Mouse (Mus musculus): ENCODE results near the gene Gm19684.
A peak's percentile ranks its signal among the peaks of the same experiment; 100 is the strongest.
"Not testable (repeated sequence)": the region's sequence is repeated elsewhere in the genome, so short reads cannot be mapped to it uniquely, and the experiment has no call there.

Gene Gm19684

DNA sequence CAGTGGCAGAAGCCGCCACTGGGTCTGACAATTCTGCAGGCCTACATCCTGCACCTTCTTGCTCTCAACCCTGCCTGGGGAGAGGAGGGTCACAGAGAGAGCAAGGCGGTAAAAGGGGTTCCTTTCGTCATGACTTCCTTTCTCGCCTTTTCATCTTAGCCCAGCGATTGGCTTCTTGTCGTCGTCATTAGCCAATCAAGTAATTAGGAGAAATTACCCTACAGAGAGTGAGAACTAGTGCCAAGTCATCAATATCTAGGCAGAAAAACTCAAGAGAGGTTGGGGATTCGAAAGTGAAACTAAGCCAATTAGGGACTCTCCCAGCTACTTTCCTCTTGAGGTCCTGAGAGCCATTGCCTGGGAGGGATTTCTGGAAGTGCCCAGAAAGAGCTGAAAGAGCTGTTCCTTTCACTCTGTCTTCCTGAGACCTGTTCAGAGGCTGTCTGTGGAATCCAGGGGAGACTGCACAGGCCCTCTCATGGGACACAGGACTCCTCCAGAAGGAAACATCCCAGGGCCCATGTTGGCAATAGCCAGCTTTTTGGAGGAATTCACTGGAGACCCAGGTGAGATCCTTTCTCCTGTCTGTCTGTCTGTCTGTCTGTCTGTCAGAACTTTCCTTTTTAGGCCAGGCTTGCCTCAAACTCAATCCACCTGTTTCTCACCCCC, at the start of gene Gm19684:
Gene Gm19684 (plus strand): TSS at position 327 of the 669 bp plus-strand sequence.
- DNase-seq (ENCODE audit: low read depth, low spot score), result peak; percentile 9

DNA sequence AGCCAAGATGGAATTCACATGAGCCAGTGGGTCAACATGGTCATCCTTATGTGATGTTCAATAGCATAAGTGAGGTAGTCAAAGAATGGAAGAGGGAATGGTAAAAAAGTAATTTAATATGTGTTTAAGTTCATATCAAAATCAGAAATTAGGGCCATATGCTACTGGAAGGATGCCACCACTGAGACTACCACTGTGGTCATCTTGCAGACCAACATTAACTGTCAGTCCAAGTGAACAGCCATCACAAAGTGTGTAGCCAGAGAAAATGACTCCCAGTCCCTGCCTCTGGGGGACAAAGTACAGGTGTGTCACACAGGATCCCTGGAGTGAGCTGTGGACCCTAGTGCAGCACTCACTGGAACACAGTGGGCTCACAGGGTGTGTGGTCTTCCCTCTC, 39.6 kb upstream of the Gm19684 start:
- not testable (repeated sequence) for DNase-seq (ENCODE audit: low read depth, low spot score)

DNA sequence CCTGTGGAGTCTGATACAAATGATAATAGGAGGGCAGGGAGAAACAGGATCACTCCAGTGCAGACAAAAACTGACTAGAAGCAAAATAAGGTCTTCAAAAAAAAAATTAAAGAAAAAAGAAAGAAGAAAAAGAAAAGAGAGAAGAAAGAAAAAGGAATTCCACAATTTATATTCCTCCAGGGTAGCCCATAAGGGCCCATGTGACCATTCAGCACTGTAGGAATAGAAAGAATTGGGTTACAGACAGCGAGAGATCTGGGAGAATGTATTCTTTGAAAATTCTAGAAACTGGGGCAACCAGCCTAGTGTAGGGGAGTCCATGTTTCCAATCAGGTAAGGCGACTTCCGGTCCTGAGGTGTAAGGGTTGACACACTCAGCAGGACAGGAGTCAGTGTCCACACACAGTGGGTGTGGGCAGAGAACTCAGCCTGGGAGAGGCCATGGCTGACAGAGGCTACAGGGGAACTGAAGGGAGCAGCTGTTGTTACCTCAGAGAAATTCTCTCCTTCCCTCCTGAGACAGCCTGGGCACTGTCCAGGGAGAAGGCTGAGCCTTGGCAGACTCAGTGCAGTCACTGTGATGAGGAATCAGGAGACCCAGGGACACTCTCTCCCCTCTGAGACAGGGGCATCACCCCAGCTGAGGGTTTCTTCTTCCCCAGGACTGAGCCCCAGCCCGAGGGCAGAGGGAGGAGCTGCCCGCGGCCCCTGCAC, 38.8 kb upstream of the Gm19684 start:
- not testable (repeated sequence) for DNase-seq (ENCODE audit: low read depth, low spot score)

DNA sequence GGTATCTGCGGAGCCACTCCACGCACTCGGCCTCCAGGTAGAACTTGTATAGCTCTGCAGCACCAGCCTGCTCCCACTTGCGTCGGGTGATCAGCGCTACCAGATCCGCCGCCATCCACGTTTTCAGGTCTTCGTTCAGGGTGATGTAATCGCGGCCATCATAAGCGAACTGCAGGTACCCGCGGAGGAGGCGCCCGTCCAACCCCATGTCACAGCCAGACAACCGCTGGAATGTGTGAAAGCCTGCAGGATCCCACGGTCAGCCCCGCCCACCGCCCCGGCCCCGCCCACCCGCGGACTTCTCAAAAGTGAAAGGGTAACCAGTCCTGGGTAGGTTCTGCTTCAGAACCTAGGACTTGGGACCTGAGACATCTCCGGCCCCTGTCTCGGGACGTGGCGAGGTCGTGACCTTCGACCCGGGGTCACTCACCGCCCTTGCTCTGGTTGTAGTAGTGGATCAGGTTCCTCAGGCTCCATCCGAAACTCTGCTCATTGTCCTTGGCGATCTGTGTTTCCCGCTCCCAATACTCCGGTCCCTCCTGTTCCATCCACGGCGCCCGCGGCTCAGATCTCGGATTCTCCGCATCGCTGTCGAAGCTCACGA, 38.1 kb upstream of the Gm19684 start:
- peak; percentile 90 for DNase-seq (ENCODE audit: low read depth, low spot score)

DNA sequence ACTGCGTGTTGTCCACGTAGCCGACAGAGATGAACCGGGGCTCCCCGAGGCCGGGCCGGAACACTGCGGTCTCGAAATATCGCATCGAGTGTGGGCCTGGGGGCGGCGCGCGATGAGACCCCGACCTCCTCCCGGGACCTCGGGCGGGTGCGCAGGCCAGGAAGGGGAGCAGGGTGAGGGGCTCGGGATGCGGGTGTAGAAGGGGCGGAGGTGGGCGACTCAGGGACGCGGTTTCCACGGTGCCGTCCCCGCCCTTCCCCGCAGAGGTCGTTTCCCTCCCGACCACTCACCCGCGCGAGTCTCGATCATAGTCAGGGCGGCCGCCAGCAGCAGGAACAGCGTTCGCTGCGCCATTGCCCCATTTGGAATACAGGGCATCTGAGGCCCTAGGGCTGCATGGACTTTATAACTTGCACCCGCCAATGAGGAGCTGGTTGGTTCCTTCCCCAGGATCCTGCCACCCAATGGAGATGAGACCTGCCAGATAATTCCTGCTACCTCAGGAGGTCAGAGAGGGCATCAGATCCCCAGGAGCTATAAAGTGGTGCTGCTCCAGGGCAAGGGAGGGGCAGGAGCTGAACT, 37.5 kb upstream of the Gm19684 start:
- DNase-seq (ENCODE audit: low read depth, low spot score), result peak; percentile 50

DNA sequence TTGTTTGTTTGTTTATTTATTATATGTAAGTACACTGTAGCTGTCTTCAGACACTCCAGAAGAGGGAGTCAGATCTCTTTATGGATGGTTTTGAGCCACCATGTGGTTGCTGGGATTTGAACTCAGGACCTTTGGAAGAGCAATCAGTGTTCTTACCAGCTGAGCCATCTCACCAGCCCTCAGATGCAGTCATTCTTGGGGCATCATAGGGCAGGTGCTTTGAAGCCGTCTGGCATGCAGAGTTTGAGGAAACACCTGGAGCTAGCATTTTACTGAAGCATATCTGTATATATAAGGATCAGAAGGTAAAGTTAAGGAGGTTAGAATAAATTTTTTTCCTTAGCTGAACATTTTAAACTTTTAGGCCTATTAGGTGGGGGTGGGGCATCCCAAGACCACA, 35.5 kb upstream of the Gm19684 start:
- not testable (repeated sequence) for DNase-seq (ENCODE audit: low read depth, low spot score)

DNA sequence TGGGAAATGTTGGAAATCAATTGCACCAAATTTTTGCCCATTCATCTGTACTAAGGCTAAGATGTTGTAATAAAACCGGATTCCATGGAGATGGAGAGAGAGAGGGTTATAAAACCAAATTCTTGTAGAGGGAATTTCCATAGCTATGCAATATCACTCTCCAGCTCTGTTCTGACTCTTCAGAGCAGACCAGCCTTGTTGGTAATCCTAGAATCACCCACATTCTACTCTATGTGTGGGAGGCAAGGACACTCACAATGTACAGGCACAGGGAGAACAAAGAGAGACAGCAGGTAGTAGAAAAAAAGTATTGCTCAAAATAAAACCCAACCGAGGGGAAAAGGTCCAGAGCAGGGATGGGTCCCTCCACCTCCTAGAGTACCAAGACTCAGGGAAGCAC, 29.5 kb upstream of the Gm19684 start:
- not testable (repeated sequence) for DNase-seq (ENCODE audit: low read depth, low spot score)

DNA sequence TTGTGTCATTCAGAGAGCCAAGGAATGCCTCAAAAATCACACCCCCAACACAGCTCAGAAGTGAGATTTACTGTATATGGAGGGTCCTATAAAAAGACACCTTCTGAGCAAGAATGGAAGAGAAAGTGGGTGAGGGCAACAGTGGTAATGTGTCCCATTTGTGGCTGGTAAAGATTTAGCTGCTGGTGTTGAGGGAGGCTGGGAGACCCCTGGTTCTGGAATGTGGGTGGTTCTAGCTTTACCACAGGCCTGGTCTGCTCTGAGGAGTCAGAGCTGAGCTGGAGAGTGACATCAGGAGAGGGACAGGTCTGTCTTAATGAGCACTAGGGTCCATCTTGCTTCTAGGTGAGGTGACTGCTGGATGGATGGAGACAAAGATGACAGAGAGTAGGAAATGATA, 29.0 kb upstream of the Gm19684 start:
- not testable (repeated sequence) for DNase-seq (ENCODE audit: low read depth, low spot score)

DNA sequence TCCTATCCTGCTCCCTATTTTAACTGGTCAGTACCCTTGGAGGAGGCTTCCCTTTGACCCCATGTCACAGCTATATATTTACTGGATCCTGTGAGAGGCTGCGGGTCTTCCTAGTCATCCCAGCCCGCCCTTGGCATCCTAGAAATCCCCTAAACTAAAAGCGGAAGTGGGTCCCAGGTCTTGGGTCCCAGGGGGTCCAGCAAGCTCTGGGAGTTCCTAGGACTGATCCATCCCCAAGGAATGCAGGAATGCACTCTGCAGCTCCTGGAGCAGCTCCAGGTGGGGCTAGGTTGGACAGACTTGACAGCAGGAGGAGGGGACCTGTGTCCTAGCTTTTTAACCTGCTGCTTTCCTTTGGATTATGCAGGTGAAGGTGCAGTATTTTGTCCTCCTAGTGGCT, 27.5 kb upstream of the Gm19684 start:
- peak; percentile 46 for DNase-seq (ENCODE audit: low read depth, low spot score)

DNA sequence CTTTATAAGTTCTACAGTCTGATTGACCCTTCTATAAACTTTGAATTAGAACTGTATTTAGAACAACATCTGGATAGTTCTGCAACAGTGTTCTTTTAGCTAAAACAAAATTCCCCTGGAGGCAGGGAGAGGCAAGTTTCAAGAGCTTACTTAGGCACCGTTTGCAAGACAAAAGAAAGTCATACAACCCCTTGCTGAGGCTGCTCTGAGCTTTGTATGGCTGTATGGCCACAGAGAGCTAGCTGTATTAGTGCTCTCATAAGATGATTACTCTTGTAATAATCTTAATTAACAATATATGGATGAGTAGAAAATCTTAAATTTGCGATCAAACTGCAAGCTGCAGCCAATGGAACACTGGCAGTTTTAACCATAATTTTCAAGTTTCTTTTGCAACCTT, 21.9 kb upstream of the Gm19684 start:
- DNase-seq (ENCODE audit: low read depth, low spot score), result peak; percentile 83

DNA sequence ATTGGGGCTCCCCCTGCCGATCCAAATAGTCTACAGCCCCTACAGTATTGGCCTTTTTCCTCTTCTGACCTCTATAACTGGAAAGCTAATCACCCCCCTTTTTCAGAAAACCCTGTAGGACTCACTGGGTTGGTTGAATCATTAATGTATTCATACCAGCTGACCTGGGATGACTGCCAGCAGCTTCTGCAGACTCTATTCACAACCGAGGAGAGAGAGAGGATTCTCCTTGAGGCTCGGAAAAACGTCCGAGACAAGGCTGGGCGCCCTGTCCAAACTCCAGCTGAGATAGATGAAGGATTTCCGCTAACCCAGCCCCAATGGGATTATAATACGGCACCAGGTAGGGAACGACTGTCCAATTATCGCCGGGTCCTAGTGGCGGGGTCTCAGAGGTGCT, 19.4 kb upstream of the Gm19684 start:
- not testable (repeated sequence) for DNase-seq (ENCODE audit: low read depth, low spot score)

DNA sequence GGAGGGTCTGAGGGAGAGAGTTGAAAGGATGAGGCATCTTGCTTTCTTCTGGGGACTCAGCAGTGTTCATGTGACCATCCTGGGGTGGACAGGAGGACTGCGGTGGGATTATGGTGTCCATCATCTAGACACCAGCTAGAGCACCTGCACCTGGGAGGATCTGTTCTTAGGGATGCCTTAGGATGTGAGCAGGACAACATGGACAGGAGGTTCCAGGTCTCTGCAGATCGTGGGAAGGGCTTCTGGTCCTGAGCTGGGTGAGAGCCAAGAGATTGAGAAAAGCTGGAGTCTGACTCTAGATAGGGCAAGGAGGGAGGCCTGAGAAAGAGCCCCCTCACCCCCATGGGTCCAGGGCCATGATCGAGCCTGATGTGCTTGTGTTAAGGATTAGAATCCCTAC, 11.3 kb upstream of the Gm19684 start:
- not testable (repeated sequence) for DNase-seq (ENCODE audit: low read depth, low spot score)

DNA sequence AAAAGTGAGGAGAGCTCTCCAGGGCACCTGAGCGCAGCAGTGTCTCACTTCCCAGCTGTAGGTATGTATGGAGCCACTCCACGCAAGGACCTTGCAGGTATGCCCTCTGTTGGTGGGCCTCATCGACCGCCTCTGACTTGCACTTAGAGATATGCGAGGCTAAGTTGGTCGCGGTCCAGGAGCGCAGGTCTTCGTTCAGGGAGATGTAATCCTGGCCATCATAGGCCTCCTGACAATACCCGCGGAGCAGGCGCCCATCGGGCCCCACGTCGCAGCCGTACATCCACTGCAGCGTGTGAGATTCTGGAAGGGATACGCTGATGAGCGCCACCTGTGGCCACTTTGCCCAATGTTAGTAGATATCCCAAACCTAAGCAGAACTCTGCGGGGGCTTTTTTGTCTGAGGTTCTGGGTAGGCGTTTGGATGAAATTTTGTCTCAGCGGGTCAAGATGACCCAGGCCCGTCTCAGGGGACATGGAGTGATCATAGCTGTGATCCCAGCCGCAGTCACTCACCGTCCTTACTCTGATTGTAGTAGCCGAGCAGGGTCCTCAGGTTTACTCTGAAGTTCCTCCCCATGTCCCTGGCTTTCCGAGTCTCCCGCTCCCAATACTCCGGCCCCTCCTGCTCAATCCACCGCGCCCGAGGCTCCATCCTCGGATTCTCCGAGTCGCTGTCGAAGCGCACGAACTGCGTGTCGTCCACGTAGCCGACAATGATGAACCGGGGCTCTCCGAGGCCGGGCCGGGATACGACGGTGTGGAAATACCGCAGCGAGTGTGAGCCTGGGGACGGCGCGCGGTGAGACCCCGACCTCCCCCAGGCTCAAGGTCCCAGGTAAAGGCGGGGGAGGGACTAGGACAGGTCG, 10.6 kb upstream of the Gm19684 start:
- peak; percentile 61 for DNase-seq (ENCODE audit: low read depth, low spot score)

DNA sequence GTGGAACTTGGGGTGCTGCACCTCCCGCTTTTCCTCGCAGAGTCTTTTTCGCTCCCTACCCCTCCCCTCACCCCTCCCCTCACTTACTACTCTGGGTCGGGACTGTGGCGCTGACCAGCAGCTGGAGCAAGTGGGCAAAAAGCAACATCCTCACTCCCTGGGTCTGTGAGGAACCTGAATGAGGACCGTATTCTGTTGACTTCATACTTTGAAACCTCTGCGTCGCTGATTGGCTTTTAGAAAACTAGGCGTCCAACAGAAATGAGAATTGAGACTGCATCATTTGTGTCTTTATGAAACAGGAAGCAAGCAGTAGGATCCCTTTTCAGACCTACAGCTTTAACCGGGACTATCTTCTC, 10.0 kb upstream of the Gm19684 start:
- peak; percentile 33 for DNase-seq (ENCODE audit: low read depth, low spot score)

DNA sequence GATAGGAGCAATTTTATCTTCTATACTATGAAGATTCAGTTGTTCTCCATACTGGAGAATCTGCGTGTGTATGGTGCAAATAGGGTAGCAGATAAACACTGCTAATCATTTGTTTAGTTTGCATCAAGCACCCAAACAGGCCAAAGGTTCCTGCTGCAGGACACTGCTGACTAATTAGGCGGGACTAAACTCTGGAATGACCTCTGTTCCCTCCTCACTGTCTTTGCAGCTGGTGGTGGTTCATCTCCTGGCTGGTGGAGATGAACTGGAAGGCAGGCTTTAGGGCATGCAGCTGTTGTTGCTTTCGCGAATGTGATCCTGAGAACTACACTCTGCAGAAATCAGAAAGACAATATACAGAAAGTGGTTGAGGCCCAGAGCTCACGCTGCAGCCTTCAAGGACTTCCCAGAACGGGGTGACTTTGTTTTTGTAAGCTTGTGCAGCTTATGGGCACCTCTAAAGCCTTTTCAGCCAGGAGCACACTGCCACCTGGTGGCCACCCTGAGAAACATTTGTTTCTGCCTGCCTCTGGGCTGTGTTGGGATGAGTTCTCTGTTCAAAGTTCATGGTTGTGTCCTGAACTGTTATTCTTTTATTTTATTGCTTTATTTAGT, 7.4 kb upstream of the Gm19684 start:
- peak; percentile 56 for DNase-seq (ENCODE audit: low read depth, low spot score)

DNA sequence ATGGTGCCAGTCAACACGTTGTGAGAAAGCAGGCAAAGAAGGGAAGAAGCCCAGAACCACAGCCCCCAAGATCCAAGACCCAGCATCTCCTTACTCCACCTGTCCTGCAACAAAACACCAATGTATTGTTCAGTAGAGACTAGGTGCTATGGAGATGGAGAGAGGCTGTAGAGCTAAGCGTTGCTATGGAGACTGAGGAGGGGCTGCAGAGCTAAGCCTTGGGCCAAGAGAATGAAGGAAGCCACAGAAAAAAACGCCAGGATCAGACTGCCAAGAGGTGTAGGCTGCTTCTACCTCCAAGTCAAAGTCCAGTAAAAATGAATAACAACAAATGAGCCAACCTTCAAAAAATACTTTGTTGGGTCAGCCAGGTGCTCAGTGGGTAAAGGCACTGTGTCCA, 4.9 kb upstream of the Gm19684 start:
- peak; percentile 54 for DNase-seq (ENCODE audit: low read depth, low spot score)

DNA sequence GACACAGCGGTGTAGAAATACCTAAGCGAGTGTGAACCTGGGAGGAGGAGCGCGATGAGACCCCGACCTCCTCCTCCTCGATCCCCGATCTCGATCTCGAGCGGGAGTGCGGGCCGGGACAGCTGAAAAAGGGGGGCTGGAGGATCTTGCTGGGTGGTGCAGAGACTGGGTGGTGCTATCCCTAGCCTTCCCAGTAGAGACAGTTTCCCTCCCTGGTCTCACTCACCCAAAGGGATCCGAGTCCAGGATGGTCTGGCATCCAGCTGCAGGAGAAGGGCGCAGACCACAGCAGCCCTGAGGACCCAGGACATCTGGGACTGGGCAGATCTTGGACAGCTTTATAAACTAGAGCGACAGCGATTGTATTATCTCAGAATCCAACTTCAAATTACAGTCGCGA, 639 bp upstream of the Gm19684 start:
- DNase-seq (ENCODE audit: low read depth, low spot score), result peak; percentile 3

DNA sequence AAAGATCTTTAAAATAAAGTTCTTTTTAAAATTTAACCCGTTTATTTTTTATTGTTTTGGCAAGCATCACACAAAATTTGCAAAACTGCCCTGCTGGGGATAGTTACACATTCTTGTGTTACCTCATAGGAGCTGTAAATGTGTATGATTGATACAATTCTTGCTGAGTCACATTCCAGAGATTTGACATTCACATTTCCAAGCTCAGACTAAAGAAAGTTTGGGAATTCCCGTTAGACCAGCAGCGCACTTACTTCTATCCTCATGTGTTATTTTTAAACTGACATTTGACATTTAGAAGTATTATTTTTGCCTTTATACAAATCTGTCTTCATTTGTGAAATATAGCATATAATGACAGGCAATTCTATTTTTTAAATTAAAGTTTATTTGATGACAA, 2.6 kb downstream of the Gm19684 start:
- not testable (repeated sequence) for DNase-seq (ENCODE audit: low read depth, low spot score)

DNA sequence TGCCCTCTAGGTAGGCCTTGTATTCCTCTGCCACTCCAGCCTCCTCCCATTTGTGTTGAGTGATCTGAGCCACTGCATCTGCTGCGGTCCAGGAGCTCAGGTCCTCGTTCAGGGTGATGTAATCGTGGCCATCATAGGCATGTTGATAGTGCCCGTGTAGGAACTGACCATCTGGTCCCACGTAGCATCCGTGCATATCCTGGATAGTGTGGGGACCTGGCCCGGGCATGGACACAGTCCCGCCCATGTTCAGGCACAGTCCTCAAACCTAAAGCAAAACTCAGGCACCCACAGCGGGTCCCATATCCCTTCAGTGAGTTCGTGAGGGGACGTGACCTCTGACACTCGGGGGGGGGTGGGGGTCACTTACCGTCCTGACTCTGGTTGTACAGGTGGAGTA, 7.0 kb downstream of the Gm19684 start:
- DNase-seq (ENCODE audit: low read depth, low spot score), result not testable (repeated sequence)

DNA sequence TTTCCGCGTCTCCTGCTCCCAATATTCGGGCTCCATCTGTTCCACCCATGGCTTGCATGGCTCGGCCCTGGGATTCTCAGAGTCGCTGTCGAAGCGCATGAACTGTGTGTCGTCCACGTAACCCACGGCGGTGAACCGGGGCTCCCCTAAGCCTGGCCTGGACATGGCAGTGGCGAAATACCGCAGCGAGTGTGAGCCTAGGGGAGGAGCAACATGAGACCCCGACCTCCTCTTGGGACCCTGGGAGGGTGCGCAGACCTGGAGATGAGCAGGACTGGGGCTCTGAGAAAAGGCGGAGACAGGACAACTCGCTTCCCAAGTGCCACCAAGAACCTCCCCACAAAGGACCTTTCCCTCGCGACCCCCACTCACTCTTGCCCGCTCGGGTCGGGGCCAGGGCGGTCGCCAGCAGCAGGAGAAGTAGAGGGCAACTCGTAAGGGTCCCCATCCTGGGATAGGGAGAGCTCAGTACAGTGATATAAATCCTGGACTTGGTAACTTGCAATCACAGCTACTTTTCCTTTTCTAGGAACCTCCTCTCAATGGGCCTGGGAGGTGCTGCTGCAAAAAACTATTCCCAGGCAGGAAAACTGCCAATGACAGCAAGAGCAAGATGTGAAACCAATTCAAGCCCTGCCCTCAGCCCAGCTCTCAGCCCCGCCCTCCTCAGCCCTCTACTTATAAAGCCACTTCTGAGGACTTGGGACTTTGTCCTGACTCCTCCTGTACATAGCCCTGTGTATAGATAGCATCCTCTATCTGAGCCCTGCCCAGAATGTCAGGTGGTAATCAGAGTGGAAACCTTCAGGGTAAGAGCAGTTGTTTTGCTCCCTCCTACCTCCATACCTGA, 7.7 kb downstream of the Gm19684 start, which contains the start of gene Gm7030:
Gene Gm7030 (minus strand): TSS at position 458 of the 850 bp plus-strand sequence.
- not testable (repeated sequence) for DNase-seq (ENCODE audit: low read depth, low spot score)
